Mouse (Mus musculus) heart, embryonic 11.5 days (tissue): ENCODE results near the gene Gm40193. TPM values are rescaled to one million over a fixed set of nuclear protein-coding genes. Genes with fewer than 3 reads are reported as not detected.
"Not testable (repeated sequence)": the region's sequence is repeated elsewhere in the genome, so short reads cannot be mapped to it uniquely, and the experiment has no call there.

Experiments
- ATAC-seq: fragments of 200-750 bp; cut with Nextera tagmentation; replicated peaks from 2 replicates; pipeline ENCODE4 v1.8.0; 2017; ENCODE audit warnings: moderate library complexity; ENCODE audit not compliant: insufficient number of reproducible peaks, low FRiP score, low TSS enrichment
- H3K27ac ChIP-seq: fragments of 300-500 bp; sonication (generic); 2 replicates; pipeline ENCODE4 v1.5.1; 2014; ENCODE audit warnings: mild to moderate bottlenecking, low read depth, low read length
- H3K27me3 ChIP-seq: fragments of 300-500 bp; sonication (generic); 2 replicates; pipeline ENCODE4 v1.6.1; 2014; ENCODE audit warnings: mild to moderate bottlenecking, low read length, mixed read lengths; ENCODE audit not compliant: control insufficient read depth, insufficient read depth
- H3K36me3 ChIP-seq: fragments of 300-500 bp; sonication (generic); 2 replicates; pipeline ENCODE4 v1.6.1; 2014; ENCODE audit warnings: mild to moderate bottlenecking, low read length, moderate library complexity, mixed read lengths; ENCODE audit not compliant: control insufficient read depth, insufficient read depth
- H3K4me1 ChIP-seq: fragments of 300-500 bp; sonication (generic); 2 replicates; pipeline ENCODE4 v1.6.1; 2014; ENCODE audit warnings: low read length; ENCODE audit not compliant: control insufficient read depth, insufficient read depth
- H3K4me2 ChIP-seq: fragments of 300-500 bp; sonication (generic); 2 replicates; pipeline ENCODE4 v1.6.1; 2014; ENCODE audit warnings: mild to moderate bottlenecking, moderate library complexity
- H3K4me3 ChIP-seq: fragments of 300-500 bp; sonication (generic); 2 replicates; pipeline ENCODE4 v1.5.1; 2014; ENCODE audit warnings: low read depth, low read length
- H3K9ac ChIP-seq: fragments of 300-500 bp; sonication (generic); 2 replicates; pipeline ENCODE4 v1.6.1; 2014; ENCODE audit warnings: mild to moderate bottlenecking, low read depth, low read length, moderate library complexity
- H3K9me3 ChIP-seq: fragments of 300-500 bp; sonication (generic); replicated peaks from 2 replicates; pipeline ENCODE4 v1.6.1; 2016; ENCODE audit warnings: low read length; ENCODE audit not compliant: control insufficient read depth
- WGBS: fragments of 180-500 bp; shearing (Covaris S2); extraction: QIAGEN DNeasy Blood & Tissue Kit; methylation state at CpG from one replicate; pipeline ENCODE4 v1.1.7; 2014; ENCODE audit not compliant: insufficient replicate concordance; 5-methylcytosine and 5-hydroxymethylcytosine counted together
- polyA plus RNA-seq: library from polyadenylated mRNA; unstranded; fragments of >200 nt; fragmentation: Nextera tagmentation; extraction: Ambion mirVana; gene quantifications from 2 replicates; pipeline ENCODE4 v1.2.1, GENCODE M21; 2014

Gm40193 gene
- polyA plus RNA-seq, 1 experiment from 2014 or later, result not detected

- Histone ChIP-seq H3K9ac (no peak overlapping the region), H3K4me2 (no peak overlapping the region), H3K36me3 (peaks cover 15% of the 10 kb centered on the region), H3K4me3 (no peak overlapping the region), H3K9me3 (no peaks in the 10 kb centered on the region), H3K27ac (no peak overlapping the region), H3K27me3 (no peaks in the 10 kb centered on the region), H3K4me1 (peaks cover 5% of the 10 kb centered on the region)
- no peak for ATAC-seq
- 78% methylated on average over 7 of the region's 7 CpGs for WGBS
These were observed 4.1 kb downstream of the Gm40193 start for GRCm38 (mm10) chr11:70528610-70529009.

- peak overlapping the region; percentile 62 for H3K4me2 ChIP-seq
These were observed 6.5 kb downstream of the Gm40193 start for GRCm38 (mm10) chr11:70526211-70526610.

GRCm38 (mm10) chr11:70525726-70526125, 7.0 kb downstream of the Gm40193 start:
- Histone ChIP-seq H3K36me3 (peaks cover 15% of the 10 kb centered on the region), H3K9me3 (no peaks in the 10 kb centered on the region), H3K9ac (peak overlapping the region; percentile 86), H3K27ac (0 out of 2 replicates have a peak overlapping the region, but pooled peaks have one; percentile 54), H3K4me2 (peak overlapping the region; percentile 62), H3K27me3 (no peaks in the 10 kb centered on the region), H3K4me3 (peak overlapping the region; percentile 77), H3K4me1 (peaks cover 6% of the 10 kb centered on the region)
- 0 out of 2 replicates have a peak, but pooled peaks have one; percentile 61 for ATAC-seq
- 1% methylated on average over 12 of the region's 12 CpGs for WGBS

More at GRCm38 (mm10) chr11:70526211-70526610, 6.5 kb downstream of the Gm40193 start:
- Histone ChIP-seq H3K4me3 (peak overlapping the region; percentile 77), H3K9me3 (no peaks in the 10 kb centered on the region), H3K27me3 (no peaks in the 10 kb centered on the region), H3K27ac (no peak overlapping the region), H3K36me3 (peaks cover 15% of the 10 kb centered on the region), H3K9ac (peak overlapping the region; percentile 86; the same call in 1 of the 2 replicates), H3K4me1 (peaks cover 5% of the 10 kb centered on the region)
- ATAC-seq, result no peak
- 87% methylated on average over 12 of the region's 12 CpGs for WGBS

- 0 out of 2 replicates have a peak within 1 kb of the TSS, but pooled peaks have one; percentile 54 for H3K27ac ChIP-seq
- peak within 1 kb of the TSS; percentile 86 for H3K9ac ChIP-seq
- no peaks in the 10 kb centered on the region for H3K9me3 ChIP-seq
- peak within 1 kb of the TSS; percentile 62 for H3K4me2 ChIP-seq
- peaks cover 10% of the 10 kb centered on the region for H3K4me1 ChIP-seq
- WGBS, result 1% methylated on average over 25 of the region's 26 CpGs
- H3K4me3 ChIP-seq, result peak within 1 kb of the TSS; percentile 77
- peak; percentile 78 for ATAC-seq
- H3K27me3 ChIP-seq, result no peaks in the 10 kb centered on the region
- H3K36me3 ChIP-seq, result peaks cover 15% of the 10 kb centered on the region
These were observed 7.5 kb downstream of the Gm40193 start, which contains the start of gene Psmb6 for GRCm38 (mm10) chr11:70525184-70525678. Gene Psmb6 (plus strand): TSS chr11:70525367.

- Histone ChIP-seq H3K27me3 (no peaks in the 10 kb centered on the region), H3K9me3 (no peaks in the 10 kb centered on the region), H3K9ac (peak overlapping the region; percentile 61; the same call in 1 of the 2 replicates), H3K36me3 (peaks cover 15% of the 10 kb centered on the region), H3K4me2 (peak overlapping the region; percentile 58), H3K4me3 (peak overlapping the region; percentile 77), H3K4me1 (peaks cover 14% of the 10 kb centered on the region), H3K27ac (no peak overlapping the region)
- 7% methylated on average over 8 of the region's 8 CpGs for WGBS
- ATAC-seq, result no peak
These were observed 8.0 kb downstream of the Gm40193 start for GRCm38 (mm10) chr11:70524782-70525181.

GRCm38 (mm10) chr11:70523306-70523989, 9.3 kb downstream of the Gm40193 start:
- not testable (repeated sequence) for H3K27me3 ChIP-seq, ATAC-seq, H3K4me2 ChIP-seq, H3K9me3 ChIP-seq, H3K4me3 ChIP-seq, H3K9ac ChIP-seq, H3K27ac ChIP-seq
- 83% methylated on average over 8 of the region's 8 CpGs for WGBS
- H3K36me3 ChIP-seq, result peaks cover 15% of the 10 kb centered on the region
- peaks cover 17% of the 10 kb centered on the region for H3K4me1 ChIP-seq

GRCm38 (mm10) chr11:70520178-70520769, 12.5 kb downstream of the Gm40193 start:
- 5% methylated on average over 41 of the region's 41 CpGs for WGBS
- peak overlapping the region; percentile 80 for H3K9ac ChIP-seq
- peak; percentile 47; the same call in 1 of the 2 replicates for ATAC-seq
- H3K27ac ChIP-seq, result peak overlapping the region; percentile 68
- H3K36me3 ChIP-seq, result no peaks in the 10 kb centered on the region
- H3K4me2 ChIP-seq, result peak overlapping the region; percentile 76
- peaks cover 12% of the 10 kb centered on the region for H3K4me1 ChIP-seq
- peak overlapping the region; percentile 41 for H3K4me3 ChIP-seq
- H3K9me3 ChIP-seq, result no peaks in the 10 kb centered on the region
- H3K27me3 ChIP-seq, result 0 out of 2 replicates have a peak, but pooled peaks cover 2% of the 10 kb centered on the region

GRCm38 (mm10) chr11:70518923-70519322, 13.8 kb downstream of the Gm40193 start, which contains the start of gene Gltpd2:
Gene Gltpd2 (plus strand): TSS chr11:70519196.
- peaks cover 12% of the 10 kb centered on the region for H3K4me1 ChIP-seq
- peak within 1 kb of the TSS; percentile 80 for H3K9ac ChIP-seq
- ATAC-seq, result no peak
- 80% methylated on average over 10 of the region's 10 CpGs for WGBS
- no peaks in the 10 kb centered on the region for H3K9me3 ChIP-seq
- H3K4me2 ChIP-seq, result peak within 1 kb of the TSS; percentile 76
- H3K27ac ChIP-seq, result peak within 1 kb of the TSS; percentile 68
- H3K36me3 ChIP-seq, result no peaks in the 10 kb centered on the region
- H3K27me3 ChIP-seq, result peaks cover 2% of the 10 kb centered on the region; the same call in 1 of the 2 replicates
- peak within 1 kb of the TSS; percentile 41 for H3K4me3 ChIP-seq
